Mouse (Mus musculus): ENCODE data around the gene Lct. TPM values are rescaled to one million over a fixed set of nuclear protein-coding genes. Genes with fewer than 3 reads are reported as not detected.
"Not testable (repeated sequence)": the region's sequence is repeated elsewhere in the genome, so short reads cannot be mapped to it uniquely, and the experiment has no call there.

Gene Lct
- polyA plus RNA-seq, 1 experiment from 2014 or later, result 0.19 TPM

- no peak overlapping the region for H3K9ac ChIP-seq (ENCODE audit: low read length)
- H3K4me1 ChIP-seq (ENCODE audit: control insufficient read depth, insufficient read depth, low read length), result no peaks in the 10 kb centered on the region
- H3K9me3 ChIP-seq (ENCODE audit: control insufficient read depth, low read length), result no peaks in the 10 kb centered on the region
- no peak for ATAC-seq (ENCODE audit: insufficient number of reproducible peaks, low FRiP score, low TSS enrichment, low read depth)
- H3K4me3 ChIP-seq (ENCODE audit: low read depth, low read length), result no peak overlapping the region
- H3K4me2 ChIP-seq (ENCODE audit: low read depth, severe bottlenecking), result no peak overlapping the region
- WGBS, result 89% methylated on average over 8 of the region's 8 CpGs
- DNase-seq (ENCODE audit: low spot score), result no peak
- H3K27ac ChIP-seq (replicated peaks; ENCODE audit: low read depth, low read length), result no peak overlapping the region
- H3K36me3 ChIP-seq (ENCODE audit: control insufficient read depth, insufficient read depth, low read length), result no peaks in the 10 kb centered on the region; the same call in 1 of the 2 replicates
- H3K27me3 ChIP-seq (ENCODE audit: control insufficient read depth, insufficient read depth, low read length), result no peaks in the 10 kb centered on the region
Observed at GRCm38 (mm10) chr1:128323026-128323643, 5.0 kb downstream of the Lct start.

DNA sequence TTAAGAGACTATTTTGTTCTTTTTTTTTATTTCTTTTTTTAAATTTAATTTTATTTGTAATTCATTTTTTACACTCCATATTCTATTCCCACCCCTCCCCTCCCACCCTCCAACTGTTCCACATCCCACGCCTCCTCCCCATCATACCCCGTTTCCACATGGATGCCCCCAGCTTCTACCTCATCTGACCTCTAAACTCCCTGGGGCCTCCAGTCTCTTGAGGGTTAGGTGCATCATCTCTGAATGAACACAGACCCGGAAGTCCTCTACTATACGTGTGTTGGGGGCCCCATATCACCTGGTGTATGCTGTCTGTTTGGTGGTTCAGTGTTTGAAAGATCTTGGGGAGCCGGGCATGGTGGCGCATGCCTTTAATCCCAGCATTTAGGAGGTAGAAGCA, 8.9 kb downstream of the Lct start:
- not testable (repeated sequence) for H3K4me1 ChIP-seq (ENCODE audit: control insufficient read depth, insufficient read depth, low read length); H3K9ac ChIP-seq (ENCODE audit: low read length); H3K36me3 ChIP-seq (ENCODE audit: control insufficient read depth, insufficient read depth, low read length); H3K27me3 ChIP-seq (ENCODE audit: control insufficient read depth, insufficient read depth, low read length); ATAC-seq (ENCODE audit: insufficient number of reproducible peaks, low FRiP score, low TSS enrichment, low read depth); H3K4me3 ChIP-seq (ENCODE audit: low read depth, low read length); H3K27ac ChIP-seq (replicated peaks; ENCODE audit: low read depth, low read length); H3K9me3 ChIP-seq (ENCODE audit: control insufficient read depth, low read length); DNase-seq (ENCODE audit: low spot score); H3K4me2 ChIP-seq (ENCODE audit: low read depth, severe bottlenecking)
- 89% methylated on average over 6 of the region's 6 CpGs for WGBS

DNA sequence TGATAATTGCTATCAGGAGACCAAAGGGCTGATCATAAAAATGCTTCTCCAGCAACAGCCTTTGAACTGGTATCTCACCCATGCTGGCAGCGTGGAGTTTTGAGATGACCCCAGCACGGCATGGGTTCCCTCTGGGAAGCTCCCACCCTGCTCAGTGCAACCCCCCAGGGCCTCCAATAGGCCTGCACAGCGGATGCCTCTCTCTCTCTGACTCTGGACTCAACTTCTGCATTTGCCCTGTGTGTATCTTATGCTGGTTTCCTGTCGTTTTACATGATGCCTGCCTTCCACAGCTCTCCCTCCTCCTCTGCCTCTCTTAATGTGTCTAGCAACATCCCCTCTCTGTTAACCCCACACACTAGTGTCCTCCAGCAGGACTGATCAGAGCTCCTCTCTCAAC, 13.5 kb downstream of the Lct start:
- 68% methylated on average over 4 of the region's 4 CpGs for WGBS
- no peak for ATAC-seq (ENCODE audit: insufficient number of reproducible peaks, low FRiP score, low TSS enrichment, low read depth)
- Histone ChIP-seq H3K27ac (replicated peaks; ENCODE audit: low read depth, low read length) (no peak overlapping the region), H3K9me3 (ENCODE audit: control insufficient read depth, low read length) (no peaks in the 10 kb centered on the region), H3K4me2 (ENCODE audit: low read depth, severe bottlenecking) (no peak overlapping the region), H3K36me3 (ENCODE audit: control insufficient read depth, insufficient read depth, low read length) (no peaks in the 10 kb centered on the region), H3K4me3 (ENCODE audit: low read depth, low read length) (no peak overlapping the region), H3K4me1 (ENCODE audit: control insufficient read depth, insufficient read depth, low read length) (no peaks in the 10 kb centered on the region), H3K27me3 (ENCODE audit: control insufficient read depth, insufficient read depth, low read length) (no peaks in the 10 kb centered on the region), H3K9ac (ENCODE audit: low read length) (no peak overlapping the region)
- no peak for DNase-seq (ENCODE audit: low spot score)

DNA sequence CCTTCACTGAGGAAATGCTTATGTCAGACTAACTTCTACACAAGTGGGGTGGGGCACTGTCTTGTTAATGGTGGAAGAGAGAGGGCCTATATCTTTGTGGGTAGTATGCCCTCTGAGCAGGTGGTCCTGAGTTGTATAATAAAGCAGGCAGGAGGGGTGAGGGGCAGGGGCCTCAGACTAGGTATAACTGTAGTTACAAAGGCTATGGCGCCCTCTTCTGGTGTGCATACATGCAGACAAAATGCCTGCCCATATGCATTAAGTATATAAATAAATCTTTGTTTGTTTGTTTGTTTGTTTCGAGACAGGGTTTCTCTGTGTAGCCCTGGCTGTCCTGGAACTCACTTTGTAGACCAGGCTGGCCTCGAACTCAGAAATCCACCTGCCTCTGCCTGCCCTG, 19.1 kb downstream of the Lct start:
- 73% methylated on average over 3 of the region's 3 CpGs for WGBS
- no peak overlapping the region for H3K9ac ChIP-seq (ENCODE audit: low read length)
- H3K4me1 ChIP-seq (ENCODE audit: control insufficient read depth, insufficient read depth, low read length), result no peaks in the 10 kb centered on the region
- ATAC-seq (ENCODE audit: insufficient number of reproducible peaks, low FRiP score, low TSS enrichment, low read depth) (no peak), DNase-seq (ENCODE audit: low spot score) (no peak)
- H3K4me2 ChIP-seq (ENCODE audit: low read depth, severe bottlenecking), result no peak overlapping the region
- H3K27me3 ChIP-seq (ENCODE audit: control insufficient read depth, insufficient read depth, low read length), result no peaks in the 10 kb centered on the region
- H3K4me3 ChIP-seq (ENCODE audit: low read depth, low read length), result no peak overlapping the region
- no peaks in the 10 kb centered on the region for H3K36me3 ChIP-seq (ENCODE audit: control insufficient read depth, insufficient read depth, low read length)
- no peak overlapping the region for H3K27ac ChIP-seq (replicated peaks; ENCODE audit: low read depth, low read length)
- H3K9me3 ChIP-seq (ENCODE audit: control insufficient read depth, low read length), result no peaks in the 10 kb centered on the region

DNA sequence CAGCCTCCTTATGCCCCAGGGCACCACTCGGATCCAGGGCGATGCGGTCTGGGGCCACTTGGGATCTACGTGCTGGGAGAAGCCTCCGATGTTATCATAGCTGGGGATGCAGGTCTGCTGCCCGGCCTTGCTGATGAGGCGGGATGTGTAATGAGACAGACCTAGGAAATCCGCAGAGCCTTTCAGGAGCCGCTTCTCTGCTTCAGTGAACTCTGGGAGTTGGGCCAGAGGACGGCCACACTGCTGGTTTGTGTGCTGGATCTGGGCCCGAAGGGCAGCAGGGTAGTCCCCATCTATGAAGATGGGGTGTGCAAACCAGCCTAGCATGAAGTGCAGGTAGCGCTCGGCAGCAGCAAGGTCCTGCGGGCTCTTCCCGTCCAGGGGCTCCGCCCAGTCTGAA, 24.2 kb downstream of the Lct start:
- no peak overlapping the region for H3K9ac ChIP-seq (ENCODE audit: low read length)
- H3K36me3 ChIP-seq (ENCODE audit: control insufficient read depth, insufficient read depth, low read length), result no peaks in the 10 kb centered on the region
- H3K4me3 ChIP-seq (ENCODE audit: low read depth, low read length), result no peak overlapping the region
- H3K27ac ChIP-seq (replicated peaks; ENCODE audit: low read depth, low read length), result no peak overlapping the region
- WGBS, result 93% methylated on average over 16 of the region's 16 CpGs
- H3K4me2 ChIP-seq (ENCODE audit: low read depth, severe bottlenecking), result no peak overlapping the region
- H3K9me3 ChIP-seq (ENCODE audit: control insufficient read depth, low read length), result no peaks in the 10 kb centered on the region
- H3K4me1 ChIP-seq (ENCODE audit: control insufficient read depth, insufficient read depth, low read length), result no peaks in the 10 kb centered on the region
- no peaks in the 10 kb centered on the region for H3K27me3 ChIP-seq (ENCODE audit: control insufficient read depth, insufficient read depth, low read length)
- no peak for DNase-seq (ENCODE audit: low spot score)
- ATAC-seq (ENCODE audit: insufficient number of reproducible peaks, low FRiP score, low TSS enrichment, low read depth), result no peak

- ATAC-seq (ENCODE audit: insufficient number of reproducible peaks, low FRiP score, low TSS enrichment, low read depth), result no peak; the same call in 1 of the 2 replicates
- no peaks in the 10 kb centered on the region for H3K4me1 ChIP-seq (ENCODE audit: control insufficient read depth, insufficient read depth, low read length)
- 79% methylated on average over 5 of the region's 5 CpGs for WGBS
- H3K27ac ChIP-seq (replicated peaks; ENCODE audit: low read depth, low read length), result no peak overlapping the region
- no peak for DNase-seq (ENCODE audit: low spot score)
- H3K27me3 ChIP-seq (ENCODE audit: control insufficient read depth, insufficient read depth, low read length), result no peaks in the 10 kb centered on the region
- H3K36me3 ChIP-seq (ENCODE audit: control insufficient read depth, insufficient read depth, low read length), result no peaks in the 10 kb centered on the region
- H3K4me2 ChIP-seq (ENCODE audit: low read depth, severe bottlenecking), result no peak overlapping the region
- no peak overlapping the region for H3K9ac ChIP-seq (ENCODE audit: low read length)
- no peaks in the 10 kb centered on the region for H3K9me3 ChIP-seq (ENCODE audit: control insufficient read depth, low read length)
- H3K4me3 ChIP-seq (ENCODE audit: low read depth, low read length), result no peak overlapping the region
Observed at GRCm38 (mm10) chr1:128295717-128296528, 32.2 kb downstream of the Lct start.

GRCm38 (mm10) chr1:128295296-128295695, 32.8 kb downstream of the Lct start:
- H3K4me3 ChIP-seq (ENCODE audit: low read depth, low read length), result no peak overlapping the region
- H3K27me3 ChIP-seq (ENCODE audit: control insufficient read depth, insufficient read depth, low read length), result no peaks in the 10 kb centered on the region
- no peak overlapping the region for H3K9ac ChIP-seq (ENCODE audit: low read length)
- H3K4me2 ChIP-seq (ENCODE audit: low read depth, severe bottlenecking), result no peak overlapping the region
- WGBS, result 89% methylated on average over 8 of the region's 8 CpGs
- H3K36me3 ChIP-seq (ENCODE audit: control insufficient read depth, insufficient read depth, low read length), result no peaks in the 10 kb centered on the region
- no peaks in the 10 kb centered on the region for H3K4me1 ChIP-seq (ENCODE audit: control insufficient read depth, insufficient read depth, low read length)
- no peaks in the 10 kb centered on the region for H3K9me3 ChIP-seq (ENCODE audit: control insufficient read depth, low read length)
- ATAC-seq (ENCODE audit: insufficient number of reproducible peaks, low FRiP score, low TSS enrichment, low read depth) (no peak), DNase-seq (ENCODE audit: low spot score) (no peak)
- H3K27ac ChIP-seq (replicated peaks; ENCODE audit: low read depth, low read length), result no peak overlapping the region

DNA sequence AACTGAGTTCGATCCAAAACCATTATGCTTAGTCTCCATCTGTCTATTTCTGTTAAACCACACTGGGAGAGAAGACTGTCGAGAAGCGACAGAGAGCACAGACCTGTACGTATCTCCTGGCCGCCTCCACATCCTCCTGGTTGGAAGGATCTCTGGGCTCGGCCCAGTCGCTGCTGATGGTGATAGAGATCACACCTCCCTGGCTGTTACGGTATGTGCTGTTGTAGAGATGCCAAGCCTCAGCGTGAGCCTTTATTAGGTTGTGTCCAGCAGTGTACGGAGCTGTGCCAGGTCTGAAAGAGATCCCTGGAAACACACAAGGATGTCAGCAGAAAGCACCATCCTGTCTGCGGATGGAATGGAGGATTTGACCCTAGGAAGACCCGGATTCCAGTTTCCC, 34.6 kb downstream of the Lct start:
- Histone ChIP-seq H3K36me3 (ENCODE audit: control insufficient read depth, insufficient read depth, low read length) (no peaks in the 10 kb centered on the region), H3K27ac (replicated peaks; ENCODE audit: low read depth, low read length) (no peak overlapping the region), H3K4me3 (ENCODE audit: low read depth, low read length) (no peak overlapping the region), H3K27me3 (ENCODE audit: control insufficient read depth, insufficient read depth, low read length) (no peaks in the 10 kb centered on the region), H3K4me1 (ENCODE audit: control insufficient read depth, insufficient read depth, low read length) (no peaks in the 10 kb centered on the region), H3K9ac (ENCODE audit: low read length) (no peak overlapping the region), H3K4me2 (ENCODE audit: low read depth, severe bottlenecking) (no peak overlapping the region), H3K9me3 (ENCODE audit: control insufficient read depth, low read length) (no peaks in the 10 kb centered on the region)
- WGBS, result 92% methylated on average over 12 of the region's 12 CpGs
- no peak for ATAC-seq (ENCODE audit: insufficient number of reproducible peaks, low FRiP score, low TSS enrichment, low read depth)
- DNase-seq (ENCODE audit: low spot score), result no peak

Measured in limb, embryonic 11.5 days (tissue).